Comparison of ENCODE assay signal across 9 mouse cellular contexts in genomic region chr13:69740331-69741285, GRCm38 (mm10). TPM values are rescaled to one million over a fixed set of nuclear protein-coding genes. Genes with fewer than 3 reads are reported as not detected.
DNase-seq lines count a peak whose midpoint lies in the region; ATAC-seq lines count a peak whose summit lies in the region.
"Had no signal": no experiment of that assay in that cellular context is flagged by ENCODE, and none has a peak within 500 bp of the region (broad histone marks: within the 10 kb centered on the region; RNA-seq: fewer than 3 reads in every experiment).

No protein-coding gene starts in this region.

- 0 out of 2 replicates have a peak overlapping the region, but pooled peaks have one; percentile 5 for H3K9ac ChIP-seq in lung, embryonic 15.5 days
- peak overlapping the region; percentile 62 for H3K9ac ChIP-seq in forebrain, embryonic 16.5 days (replicated peaks; ENCODE audit: low read depth, low read length)
- peak overlapping the region; percentile 65 for H3K9ac ChIP-seq in hindbrain, embryonic 12.5 days
- H3K9ac ChIP-seq in lung, embryonic 16.5 days (ENCODE audit: low read length), result peak overlapping the region; percentile 58

- no peak overlapping the region for H3K27ac ChIP-seq in lung, embryonic 15.5 days
- H3K27ac ChIP-seq in forebrain, embryonic 16.5 days (ENCODE audit: low read length), result peak overlapping the region; percentile 80
- peak overlapping the region; percentile 90 for H3K27ac ChIP-seq in hindbrain, embryonic 12.5 days
- H3K27ac ChIP-seq in lung, embryonic 16.5 days (ENCODE audit: low read length), result no peak overlapping the region

- H3K4me2 ChIP-seq in lung, embryonic 15.5 days, result peak overlapping the region; percentile 98
- H3K4me2 ChIP-seq in forebrain, embryonic 16.5 days (ENCODE audit: low read length), result peak overlapping the region; percentile 69
- peak overlapping the region; percentile 91 for H3K4me2 ChIP-seq in hindbrain, embryonic 12.5 days (replicated peaks)
- H3K4me2 ChIP-seq in lung, embryonic 16.5 days (ENCODE audit: low read depth, low read length), result peak overlapping the region; percentile 98

- H3K36me3 ChIP-seq in lung, embryonic 15.5 days, result no peaks in the 10 kb centered on the region
- H3K36me3 ChIP-seq in forebrain, embryonic 16.5 days (ENCODE audit: control insufficient read depth, insufficient read depth), result no peaks in the 10 kb centered on the region
- no peaks in the 10 kb centered on the region for H3K36me3 ChIP-seq in hindbrain, embryonic 12.5 days
- no peaks in the 10 kb centered on the region for H3K36me3 ChIP-seq in lung, embryonic 16.5 days (ENCODE audit: control insufficient read depth, insufficient read depth, low read length)

- 0 out of 2 replicates have a peak, but pooled peaks cover 3% of the 10 kb centered on the region for H3K9me3 ChIP-seq in lung, embryonic 15.5 days
- no peaks in the 10 kb centered on the region for H3K9me3 ChIP-seq in forebrain, embryonic 16.5 days (ENCODE audit: control insufficient read depth, low read length)
- no peaks in the 10 kb centered on the region for H3K9me3 ChIP-seq in hindbrain, embryonic 12.5 days (replicated peaks)
- H3K9me3 ChIP-seq in lung, embryonic 16.5 days (ENCODE audit: control insufficient read depth, low read length), result no peaks in the 10 kb centered on the region; the same call in none of the 2 replicates

- no peak for DNase-seq in lung, postnatal 36 days
- DNase-seq in layer of hippocampus, adult 9-11 months, result peak; percentile 70
- DNase-seq in right cerebral cortex, adult 18-20 months, result peak; percentile 81

- peak; percentile 57 for ATAC-seq in lung, embryonic 15.5 days (ENCODE audit: borderline replicate concordance, extremely low read depth, low FRiP score, low TSS enrichment)
- ATAC-seq in forebrain, embryonic 16.5 days, result peak; percentile 39
- peak; percentile 51 for ATAC-seq in hindbrain, embryonic 12.5 days (ENCODE audit: low FRiP score)
- peak; percentile 63 for ATAC-seq in lung, embryonic 16.5 days (ENCODE audit: low read depth)
- ATAC-seq in CD4-positive, CD25-positive, alpha-beta regulatory T cell, adult 4 months, result no peak

- H3K4me1 ChIP-seq in lung, embryonic 15.5 days, result peaks cover 20% of the 10 kb centered on the region
- H3K4me1 ChIP-seq in forebrain, embryonic 16.5 days (replicated peaks; ENCODE audit: control insufficient read depth, insufficient read depth, low read length), result peaks cover 28% of the 10 kb centered on the region
- H3K4me1 ChIP-seq in hindbrain, embryonic 12.5 days, result peaks cover 27% of the 10 kb centered on the region
- peaks cover 5% of the 10 kb centered on the region for H3K4me1 ChIP-seq in lung, embryonic 16.5 days (replicated peaks; ENCODE audit: control insufficient read depth, insufficient read depth, low read length)

- peaks cover 57% of the 10 kb centered on the region for H3K27me3 ChIP-seq in lung, embryonic 15.5 days
- no peaks in the 10 kb centered on the region for H3K27me3 ChIP-seq in forebrain, embryonic 16.5 days (replicated peaks; ENCODE audit: control insufficient read depth, insufficient read depth, low read length)
- peaks cover 29% of the 10 kb centered on the region for H3K27me3 ChIP-seq in hindbrain, embryonic 12.5 days
- H3K27me3 ChIP-seq in lung, embryonic 16.5 days (ENCODE audit: control insufficient read depth, insufficient read depth, low read depth, low read length), result peaks cover 52% of the 10 kb centered on the region
- H3K27me3 ChIP-seq: CH12.LX had no signal

- WGBS in lung, embryonic 15.5 days, result 2% methylated on average over 29 of the region's 29 CpGs
- WGBS in forebrain, embryonic 16.5 days, result 2% methylated on average over 29 of the region's 29 CpGs
- 1% methylated on average over 29 of the region's 29 CpGs for WGBS in hindbrain, embryonic 12.5 days
- WGBS in lung, embryonic 16.5 days, result 2% methylated on average over 29 of the region's 29 CpGs

- H3K4me3 ChIP-seq in lung, embryonic 15.5 days, result peak overlapping the region; percentile 54
- peak overlapping the region; percentile 78 for H3K4me3 ChIP-seq in forebrain, embryonic 16.5 days (replicated peaks; ENCODE audit: low read length)
- H3K4me3 ChIP-seq in hindbrain, embryonic 12.5 days, result peak overlapping the region; percentile 80
- peak overlapping the region; percentile 65 for H3K4me3 ChIP-seq in lung, embryonic 16.5 days (ENCODE audit: low read length)

RNA-seq across cellular contexts. Expression of gene Ube2ql1, which starts 0.9 kb away (rescaled TPM):
- 0.09 and 0.30 TPM in 2 replicates for polyA plus RNA-seq in lung, embryonic 15.5 days (2015; fragmentation: Nextera tagmentation; extraction: Ambion mirVana)
- polyA plus RNA-seq in forebrain, embryonic 16.5 days (2015; fragmentation: Nextera tagmentation; extraction: Ambion mirVana), result 26.4 and 32.4 TPM in 2 replicates
- polyA plus RNA-seq in hindbrain, embryonic 12.5 days (2016; fragmentation: Nextera tagmentation; extraction: Ambion mirVana), result 16.4 and 18.2 TPM in 2 replicates
- polyA plus RNA-seq in lung, embryonic 16.5 days (2015; fragmentation: Nextera tagmentation; extraction: Ambion mirVana), result 0.09 and 0.28 TPM in 2 replicates
- not detected for polyA plus RNA-seq in CD4-positive, CD25-positive, alpha-beta regulatory T cell, adult 4 months (2017; shearing (Covaris generic))

Comparison
In these comparisons a context has a peak if more than half of its experiments do, and no peak if none do; other contexts are left out.
1. H3K27ac ChIP-seq: peak in forebrain, embryonic 16.5 days (single experiment) and hindbrain, embryonic 12.5 days (single experiment); none in lung, embryonic 15.5 days (single experiment) and lung, embryonic 16.5 days (single experiment).
2. H3K9ac ChIP-seq: peak in every context shown above with its lines; median percentile 65 in hindbrain, embryonic 12.5 days; 62 in forebrain, embryonic 16.5 days; 58 in lung, embryonic 16.5 days; 5 in lung, embryonic 15.5 days.
3. RNA of gene Ube2ql1, which starts 0.9 kb away (polyA plus RNA-seq): 26.4 to 32.4 TPM in forebrain, embryonic 16.5 days and 16.4 to 18.2 TPM in hindbrain, embryonic 12.5 days; 0.09 to 0.30 TPM in lung, embryonic 15.5 days, 0.09 to 0.28 TPM in lung, embryonic 16.5 days and not detected in CD4-positive, CD25-positive, alpha-beta regulatory T cell, adult 4 months; every median in the first group is over 10 times any median in the second.
4. Peak in every context shown above with its lines, with median percentiles within 50 percentile points of each other: H3K4me2 ChIP-seq and H3K4me3 ChIP-seq.